Mouse (Mus musculus): ENCODE measurements around the gene Pdk1. TPM values are rescaled to one million over a fixed set of nuclear protein-coding genes. Genes with fewer than 3 reads are reported as not detected.
"Not testable (repeated sequence)": the region's sequence is repeated elsewhere in the genome, so short reads cannot be mapped to it uniquely, and the experiment has no call there.

The Pdk1 gene
- polyA plus RNA-seq, 1 experiment from 2014 or later = 18.4 TPM

GRCm38 (mm10) chr2:71852161-71852560, 20.9 kb upstream of the Pdk1 start:
- H3K4me1 ChIP-seq; H3K9ac ChIP-seq (replicated peaks); H3K4me2 ChIP-seq; H3K4me3 ChIP-seq (replicated peaks); H3K9me3 ChIP-seq (replicated peaks); H3K27me3 ChIP-seq (replicated peaks); H3K27ac ChIP-seq (replicated peaks); H3K36me3 ChIP-seq: not testable (repeated sequence)
- peak; percentile 53; the same call in 1 of the 2 replicates for ATAC-seq (ENCODE audit: low FRiP score)
- WGBS = 3% methylated on average over 6 of the region's 8 CpGs

- 49% methylated on average over 5 of the region's 5 CpGs for WGBS
- no peaks in the 10 kb centered on the region for H3K9me3 ChIP-seq (replicated peaks)
- no peaks in the 10 kb centered on the region for H3K4me1 ChIP-seq
- no peak overlapping the region for H3K4me2 ChIP-seq
- ATAC-seq (ENCODE audit: low FRiP score) = no peak
- H3K9ac ChIP-seq (replicated peaks) = no peak overlapping the region
- no peak overlapping the region for H3K4me3 ChIP-seq (replicated peaks)
- H3K27me3 ChIP-seq (replicated peaks) = no peaks in the 10 kb centered on the region
- H3K36me3 ChIP-seq = peaks cover 4% of the 10 kb centered on the region; the same call in 1 of the 2 replicates
- H3K27ac ChIP-seq (replicated peaks) = no peak overlapping the region
These were observed 17.9 kb upstream of the Pdk1 start for GRCm38 (mm10) chr2:71855076-71855475.

- H3K4me1 ChIP-seq = no peaks in the 10 kb centered on the region
- H3K36me3 ChIP-seq = no peaks in the 10 kb centered on the region
- H3K27ac ChIP-seq (replicated peaks) = no peak overlapping the region
- ATAC-seq (ENCODE audit: low FRiP score) = no peak
- H3K9ac ChIP-seq (replicated peaks) = no peak overlapping the region
- WGBS = 84% methylated on average over 5 of the region's 5 CpGs
- H3K9me3 ChIP-seq (replicated peaks) = no peaks in the 10 kb centered on the region
- no peak overlapping the region for H3K4me3 ChIP-seq (replicated peaks)
- H3K4me2 ChIP-seq = no peak overlapping the region
- no peaks in the 10 kb centered on the region for H3K27me3 ChIP-seq (replicated peaks)
These were observed 9.4 kb upstream of the Pdk1 start for GRCm38 (mm10) chr2:71863531-71864173.

- no peaks in the 10 kb centered on the region for H3K27me3 ChIP-seq (replicated peaks)
- H3K27ac ChIP-seq (replicated peaks) = no peak overlapping the region
- no peaks in the 10 kb centered on the region for H3K4me1 ChIP-seq
- no peak overlapping the region for H3K9ac ChIP-seq (replicated peaks)
- ATAC-seq (ENCODE audit: low FRiP score) = no peak
- no peak overlapping the region for H3K4me3 ChIP-seq (replicated peaks)
- no peaks in the 10 kb centered on the region for H3K36me3 ChIP-seq
- no peak overlapping the region for H3K4me2 ChIP-seq
- H3K9me3 ChIP-seq (replicated peaks) = no peaks in the 10 kb centered on the region
- 80% methylated on average over 3 of the region's 3 CpGs for WGBS
These were observed 8.0 kb upstream of the Pdk1 start for GRCm38 (mm10) chr2:71865022-71865421.

- Histone ChIP-seq H3K36me3 (no peaks in the 10 kb centered on the region), H3K27me3 (replicated peaks) (no peaks in the 10 kb centered on the region), H3K4me3 (replicated peaks) (no peak overlapping the region), H3K9ac (replicated peaks) (no peak overlapping the region), H3K4me1 (no peaks in the 10 kb centered on the region), H3K9me3 (replicated peaks) (no peaks in the 10 kb centered on the region), H3K4me2 (no peak overlapping the region), H3K27ac (replicated peaks) (no peak overlapping the region)
- ATAC-seq (ENCODE audit: low FRiP score) = no peak
- WGBS = 65% methylated on average over 3 of the region's 3 CpGs
These were observed 7.1 kb upstream of the Pdk1 start for GRCm38 (mm10) chr2:71865935-71866334.

GRCm38 (mm10) chr2:71866565-71866964, 6.5 kb upstream of the Pdk1 start:
- no peaks in the 10 kb centered on the region for H3K36me3 ChIP-seq
- H3K9me3 ChIP-seq (replicated peaks) = no peaks in the 10 kb centered on the region
- ATAC-seq (ENCODE audit: low FRiP score) = no peak
- no peak overlapping the region for H3K4me2 ChIP-seq
- no peak overlapping the region for H3K4me3 ChIP-seq (replicated peaks)
- no peak overlapping the region for H3K9ac ChIP-seq (replicated peaks)
- H3K27ac ChIP-seq (replicated peaks) = no peak overlapping the region
- WGBS = 44% methylated on average over 1 of the region's 1 CpGs
- no peaks in the 10 kb centered on the region for H3K27me3 ChIP-seq (replicated peaks)
- no peaks in the 10 kb centered on the region for H3K4me1 ChIP-seq

GRCm38 (mm10) chr2:71867019-71867418, 6.0 kb upstream of the Pdk1 start:
- no peaks in the 10 kb centered on the region for H3K9me3 ChIP-seq (replicated peaks)
- H3K4me1 ChIP-seq = no peaks in the 10 kb centered on the region
- no peak for ATAC-seq (ENCODE audit: low FRiP score)
- H3K4me2 ChIP-seq = no peak overlapping the region
- no peak overlapping the region for H3K27ac ChIP-seq (replicated peaks)
- WGBS = 78% methylated on average over 3 of the region's 3 CpGs
- no peak overlapping the region for H3K9ac ChIP-seq (replicated peaks)
- H3K4me3 ChIP-seq (replicated peaks) = no peak overlapping the region
- H3K36me3 ChIP-seq = no peaks in the 10 kb centered on the region
- H3K27me3 ChIP-seq (replicated peaks) = no peaks in the 10 kb centered on the region

- Histone ChIP-seq H3K36me3 (no peaks in the 10 kb centered on the region), H3K4me1 (0 out of 2 replicates have a peak, but pooled peaks cover under 1% of the 10 kb centered on the region), H3K9ac (replicated peaks) (no peak overlapping the region), H3K4me2 (no peak overlapping the region), H3K9me3 (replicated peaks) (no peaks in the 10 kb centered on the region), H3K4me3 (replicated peaks) (no peak overlapping the region), H3K27ac (replicated peaks) (no peak overlapping the region), H3K27me3 (replicated peaks) (no peaks in the 10 kb centered on the region)
- WGBS = 13% methylated on average over 5 of the region's 5 CpGs
- no peak for ATAC-seq (ENCODE audit: low FRiP score)
These were observed 5.5 kb upstream of the Pdk1 start for GRCm38 (mm10) chr2:71867480-71867879.

- Histone ChIP-seq H3K27ac (replicated peaks) (no peak overlapping the region), H3K36me3 (no peaks in the 10 kb centered on the region), H3K27me3 (replicated peaks) (no peaks in the 10 kb centered on the region), H3K9ac (replicated peaks) (no peak overlapping the region), H3K4me3 (replicated peaks) (no peak overlapping the region), H3K4me2 (no peak overlapping the region), H3K4me1 (peaks cover 4% of the 10 kb centered on the region; the same call in 1 of the 2 replicates), H3K9me3 (replicated peaks) (no peaks in the 10 kb centered on the region)
- no peak for ATAC-seq (ENCODE audit: low FRiP score)
- 94% methylated on average over 1 of the region's 1 CpGs for WGBS
These were observed 4.8 kb upstream of the Pdk1 start for GRCm38 (mm10) chr2:71868256-71868655.

- Histone ChIP-seq H3K4me3 (replicated peaks) (peak overlapping the region; percentile 81), H3K4me2 (peak overlapping the region; percentile 89; the same call in 1 of the 2 replicates)
- 84% methylated on average over 10 of the region's 10 CpGs for WGBS
These were observed 883 bp upstream of the Pdk1 start for GRCm38 (mm10) chr2:71872141-71872540.

GRCm38 (mm10) chr2:71873474-71874322, 674 bp downstream of the Pdk1 start:
- peaks cover 16% of the 10 kb centered on the region for H3K4me1 ChIP-seq
- WGBS = 3% methylated on average over 50 of the region's 51 CpGs
- H3K4me3 ChIP-seq (replicated peaks) = peak overlapping the region; percentile 81
- no peaks in the 10 kb centered on the region for H3K36me3 ChIP-seq
- H3K9ac ChIP-seq (replicated peaks) = peak overlapping the region; percentile 88
- H3K27ac ChIP-seq (replicated peaks) = peak overlapping the region; percentile 89
- peak; percentile 73; the same call in 1 of the 2 replicates for ATAC-seq (ENCODE audit: low FRiP score)
- H3K4me2 ChIP-seq = peak overlapping the region; percentile 89
- no peaks in the 10 kb centered on the region for H3K9me3 ChIP-seq (replicated peaks)
- H3K27me3 ChIP-seq (replicated peaks) = peaks cover 4% of the 10 kb centered on the region; the same call in 1 of the 2 replicates

More at GRCm38 (mm10) chr2:71872141-71872540, 883 bp upstream of the Pdk1 start:
- no peaks in the 10 kb centered on the region for H3K9me3 ChIP-seq (replicated peaks)
- H3K9ac ChIP-seq (replicated peaks) = no peak overlapping the region
- no peak for ATAC-seq (ENCODE audit: low FRiP score)
- no peak overlapping the region for H3K27ac ChIP-seq (replicated peaks)
- peaks cover 16% of the 10 kb centered on the region for H3K4me1 ChIP-seq
- no peaks in the 10 kb centered on the region for H3K36me3 ChIP-seq
- H3K27me3 ChIP-seq (replicated peaks) = peaks cover 4% of the 10 kb centered on the region; the same call in 1 of the 2 replicates

- Histone ChIP-seq H3K27me3 (replicated peaks) (peaks cover 4% of the 10 kb centered on the region; the same call in 1 of the 2 replicates), H3K9me3 (replicated peaks) (no peaks in the 10 kb centered on the region), H3K36me3 (no peaks in the 10 kb centered on the region), H3K4me1 (peaks cover 16% of the 10 kb centered on the region), H3K4me3 (replicated peaks) (0 out of 2 replicates have a peak overlapping the region, but pooled peaks have one; percentile 81), H3K27ac (replicated peaks) (no peak overlapping the region), H3K4me2 (peak overlapping the region; percentile 89; the same call in 1 of the 2 replicates), H3K9ac (replicated peaks) (0 out of 2 replicates have a peak overlapping the region, but pooled peaks have one; percentile 88)
- ATAC-seq (ENCODE audit: low FRiP score) = no peak
- WGBS = 77% methylated on average over 2 of the region's 2 CpGs
These were observed 1.4 kb downstream of the Pdk1 start for GRCm38 (mm10) chr2:71874422-71874821.
